Mouse (Mus musculus) gastrocnemius, postnatal 14 days (tissue): ENCODE measurements at regions not wholly inside any gene's neighbourhood (a gene's known extent, or its start where the extent isn't known, plus 50 kb on each side); places are given as distances from the start of the nearest gene placed in this dataset.

Experiments
- DNase-seq: peaks from one replicate; pipeline ENCODE4 v3.0.0; 2021; ENCODE audit warnings: mixed read lengths
- intact Hi-C: fragments of 180-260 bp; cut with DNase I; formaldehyde crosslinking; loops from one replicate; pipeline ENCODE4 v1.15.1; 2025; ENCODE audit warnings: low total_unique reads

GRCm38 (mm10) chr12:109272101-109272500, 180.5 kb upstream of the Dlk1 start:
- intact Hi-C loops = no loop called here
- DNase-seq = no peak

- no peak for DNase-seq
- intact Hi-C loops = no loop called here
Measured at GRCm38 (mm10) chr12:109314850-109315249, 137.8 kb upstream of the Dlk1 start.

- intact Hi-C loops = no loop called here
- no peak for DNase-seq
Measured at GRCm38 (mm10) chr12:109325986-109326385, 126.6 kb upstream of the Dlk1 start.

- no peak for DNase-seq
- intact Hi-C loops = no loop called here
Measured at GRCm38 (mm10) chr12:109371327-109371726, 81.3 kb upstream of the Dlk1 start.

- intact Hi-C loops = no loop called here
- no peak for DNase-seq
Measured at GRCm38 (mm10) chr12:109385794-109386193, 66.8 kb upstream of the Dlk1 start.

- no peak for DNase-seq
- intact Hi-C loops = no loop called here
Measured at GRCm38 (mm10) chr12:109388791-109389190, 63.8 kb upstream of the Dlk1 start.

GRCm38 (mm10) chr12:109390388-109390920, 62.2 kb upstream of the Dlk1 start:
- DNase-seq = no peak
- intact Hi-C loops = no loop called here

GRCm38 (mm10) chr12:109390978-109391377, 61.6 kb upstream of the Dlk1 start:
- intact Hi-C loops = no loop called here
- DNase-seq = no peak

- intact Hi-C loops = no loop called here
- no peak for DNase-seq
Measured at GRCm38 (mm10) chr12:109393326-109393725, 59.3 kb upstream of the Dlk1 start.

- intact Hi-C loops = loop anchor here (2.0 kb wide), 1 partner anchor 493 kb away; no protein-coding TSS in a partner anchor
- DNase-seq = peak; percentile 87
Measured at GRCm38 (mm10) chr12:109393795-109394194, 58.8 kb upstream of the Dlk1 start.

- intact Hi-C loops = loop anchor here (2.0 kb wide), 1 partner anchor 494 kb away; no protein-coding TSS in a partner anchor
- DNase-seq = no peak
Measured at GRCm38 (mm10) chr12:109394396-109394795, 58.2 kb upstream of the Dlk1 start.

GRCm38 (mm10) chr12:109396614-109397013, 56.0 kb upstream of the Dlk1 start:
- DNase-seq = no peak

GRCm38 (mm10) chr12:109397175-109398058, 55.2 kb upstream of the Dlk1 start:
- intact Hi-C loops = no loop called here
- DNase-seq = peak; percentile 57

More at GRCm38 (mm10) chr12:109396614-109397013, 56.0 kb upstream of the Dlk1 start:
- intact Hi-C loops = no loop called here

- no peak for DNase-seq
- intact Hi-C loops = no loop called here
Measured at GRCm38 (mm10) chr12:109398473-109398872, 54.1 kb upstream of the Dlk1 start.

GRCm38 (mm10) chr12:109398951-109399350, 53.7 kb upstream of the Dlk1 start:
- DNase-seq = no peak
- intact Hi-C loops = no loop called here

GRCm38 (mm10) chr12:109399591-109399990, 53.0 kb upstream of the Dlk1 start:
- DNase-seq = peak; percentile 79
- intact Hi-C loops = no loop called here

GRCm38 (mm10) chr12:109400041-109400440, 52.6 kb upstream of the Dlk1 start:
- no peak for DNase-seq
- intact Hi-C loops = no loop called here

GRCm38 (mm10) chr12:109400936-109401586, 51.6 kb upstream of the Dlk1 start:
- peak; percentile 52 for DNase-seq
- intact Hi-C loops = no loop called here

GRCm38 (mm10) chr12:109401696-109402095, 50.9 kb upstream of the Dlk1 start:
- intact Hi-C loops = no loop called here
- DNase-seq = no peak

GRCm38 (mm10) chr12:109402226-109402625, 50.4 kb upstream of the Dlk1 start:
- peak; percentile 77 for DNase-seq
- intact Hi-C loops = no loop called here
